Mouse (Mus musculus) ovary, postnatal 36 days (tissue): ENCODE data around the gene Enpp4.

Source experiments
- DNase-seq: peaks from one replicate; pipeline ENCODE4 v3.0.0; 2022; ENCODE audit warnings: low spot score, mixed read lengths

The Enpp4 gene

DNA sequence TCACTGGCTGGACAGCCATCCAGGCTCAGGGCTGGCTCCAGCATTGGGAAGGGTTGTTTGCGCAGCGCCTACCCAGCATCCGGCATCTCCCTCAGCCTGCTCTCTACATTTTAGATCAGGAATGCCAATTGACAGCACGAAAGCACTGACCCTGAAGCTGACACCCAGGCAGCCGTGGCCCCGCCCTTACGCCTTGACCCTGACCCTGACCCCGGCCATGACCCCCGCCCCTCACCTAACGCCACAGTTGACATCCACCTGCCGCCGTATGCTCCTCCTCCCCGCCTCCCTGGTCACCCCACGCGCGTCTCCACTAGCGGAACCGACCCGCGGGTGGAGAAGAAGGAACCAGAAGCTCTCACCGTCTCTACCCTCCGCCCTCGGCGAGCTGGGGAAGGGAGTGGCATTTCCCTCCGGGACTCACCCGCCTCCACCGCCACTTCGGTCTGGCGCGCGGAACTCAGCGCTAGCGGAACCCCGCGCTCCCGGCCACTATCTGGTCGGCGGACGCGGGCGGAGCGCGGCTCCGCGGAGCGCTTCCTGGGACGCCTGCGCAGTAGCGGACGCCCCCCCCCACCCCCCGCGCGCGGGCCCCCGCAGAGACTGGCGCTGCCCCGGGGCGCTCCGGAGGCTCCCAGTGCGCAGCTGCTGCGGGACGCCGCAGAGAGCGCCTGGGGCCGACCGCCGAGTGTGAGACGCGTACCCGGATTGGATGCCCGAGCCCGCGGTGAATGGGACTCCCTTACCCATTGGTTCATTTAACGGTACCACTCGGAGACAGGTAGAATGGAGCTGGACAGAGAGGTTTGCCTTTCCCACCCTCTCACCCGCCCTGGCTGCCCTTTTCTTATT, at the start of gene Enpp4:
Gene Enpp4 (minus strand): TSS at position 523 of the 852 bp plus-strand sequence.
- DNase-seq, result peak; percentile 90

DNA sequence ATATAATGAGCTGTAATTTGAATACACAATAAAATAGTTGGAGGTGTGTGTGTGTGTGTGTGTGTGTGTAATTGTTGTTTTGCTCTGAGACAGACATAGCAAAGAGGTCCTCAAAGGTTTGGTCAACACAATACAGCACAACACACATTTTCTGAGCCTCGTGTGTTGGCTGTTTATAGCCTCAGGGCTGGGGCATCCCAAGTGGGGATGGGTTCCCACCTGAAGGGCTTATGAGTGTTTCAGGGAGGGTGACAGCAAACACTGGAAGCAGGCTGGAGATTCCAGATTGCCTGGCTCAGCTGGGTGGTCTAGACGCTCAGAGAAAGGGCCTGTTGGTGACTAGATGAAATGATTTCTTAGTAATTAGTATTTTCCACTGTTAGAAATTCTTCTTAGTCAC, 49.6 kb upstream of the Enpp4 start:
- DNase-seq, result no peak

DNA sequence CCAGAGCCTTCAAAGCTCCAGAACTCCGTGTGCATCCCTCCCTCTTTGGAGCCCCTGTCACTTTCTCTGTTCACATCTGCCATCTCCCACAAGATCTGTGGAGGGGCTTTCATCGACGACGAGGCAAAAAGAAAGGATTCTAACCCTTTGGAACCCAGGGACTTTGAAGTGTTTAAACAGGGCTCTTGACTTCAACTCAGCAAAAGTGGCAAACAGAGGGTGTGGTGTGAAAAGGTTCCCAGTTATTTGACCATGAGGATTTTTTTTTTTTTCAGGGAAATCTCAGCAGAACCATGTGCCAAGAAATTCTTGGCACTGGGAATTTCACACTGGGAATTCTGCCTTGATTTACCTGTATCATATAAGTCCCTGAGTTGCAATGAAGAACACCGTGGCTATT, 48.3 kb upstream of the Enpp4 start:
- no peak for DNase-seq

DNA sequence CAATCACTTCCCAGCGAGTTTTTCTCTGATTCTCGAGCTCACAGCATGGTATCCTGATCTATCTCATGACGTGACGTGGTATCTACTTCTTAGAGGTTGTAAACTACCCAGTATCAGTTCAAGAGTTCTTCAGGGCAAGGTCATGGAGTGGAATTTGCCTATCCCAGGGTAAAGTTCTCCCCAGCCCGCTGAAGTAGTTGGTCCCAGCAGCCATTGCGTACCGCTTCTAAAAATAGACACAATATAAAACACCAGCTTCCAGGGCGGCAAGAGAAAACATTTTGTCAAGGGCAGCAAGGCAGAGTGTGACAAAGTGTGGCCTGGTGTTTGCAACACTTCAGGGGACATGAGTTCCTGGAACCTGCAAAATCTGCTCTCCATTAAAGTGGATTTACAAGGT, 46.3 kb upstream of the Enpp4 start:
- no peak for DNase-seq

DNA sequence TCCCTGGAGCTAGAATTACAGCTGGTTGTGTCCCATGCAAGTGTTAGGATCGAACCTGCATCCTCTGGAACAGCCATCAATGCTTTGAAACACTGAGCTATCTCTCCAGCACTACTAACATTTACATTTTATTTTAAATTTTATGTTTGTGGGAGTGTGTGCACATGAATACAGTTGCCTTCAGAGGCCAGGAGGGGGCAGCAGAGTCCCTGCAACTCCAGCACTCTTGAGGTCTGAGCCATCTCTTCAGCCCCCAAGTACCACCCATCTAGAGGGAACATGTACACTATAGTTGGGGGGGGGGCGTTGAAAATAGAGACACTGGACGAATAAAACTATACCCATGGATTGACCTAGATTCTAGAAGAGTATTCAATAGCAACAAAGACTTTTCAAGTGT, 45.5 kb upstream of the Enpp4 start:
- peak; percentile 31 for DNase-seq

DNA sequence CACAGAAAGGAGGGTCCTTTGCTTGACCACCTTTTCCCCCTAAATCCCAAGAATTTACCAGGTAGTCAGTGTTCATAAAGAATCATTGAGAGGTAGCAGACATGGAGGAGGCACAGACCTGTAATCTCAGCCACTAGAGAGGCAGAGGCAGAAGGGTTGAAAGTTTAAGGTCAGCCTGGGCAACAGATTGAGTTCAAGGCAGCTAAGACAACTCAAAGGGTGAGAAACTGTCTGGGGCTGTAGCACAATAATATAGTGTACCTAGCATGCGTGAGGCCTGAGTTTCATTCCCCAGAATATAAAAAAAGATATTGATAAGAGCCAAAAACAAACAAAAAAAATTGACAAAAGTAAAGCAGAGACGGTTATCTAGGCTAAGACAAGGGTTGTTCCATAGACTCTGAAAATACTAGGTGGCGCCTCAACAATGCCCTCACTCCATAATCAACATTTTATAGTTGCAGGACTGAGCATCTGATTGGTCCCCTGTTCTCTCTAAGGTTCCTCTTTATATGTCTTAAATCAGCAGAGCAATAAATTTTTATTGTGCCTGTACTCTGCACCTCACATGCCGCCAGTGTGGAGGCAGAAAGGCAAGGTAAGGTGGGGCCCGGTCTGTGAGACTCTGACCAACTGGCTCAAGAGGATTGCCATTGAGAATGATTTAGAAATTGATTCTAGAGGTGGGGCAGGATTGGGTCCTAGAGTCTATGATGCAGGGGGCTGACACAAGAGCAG, 42.7 kb upstream of the Enpp4 start:
- DNase-seq, result no peak

DNA sequence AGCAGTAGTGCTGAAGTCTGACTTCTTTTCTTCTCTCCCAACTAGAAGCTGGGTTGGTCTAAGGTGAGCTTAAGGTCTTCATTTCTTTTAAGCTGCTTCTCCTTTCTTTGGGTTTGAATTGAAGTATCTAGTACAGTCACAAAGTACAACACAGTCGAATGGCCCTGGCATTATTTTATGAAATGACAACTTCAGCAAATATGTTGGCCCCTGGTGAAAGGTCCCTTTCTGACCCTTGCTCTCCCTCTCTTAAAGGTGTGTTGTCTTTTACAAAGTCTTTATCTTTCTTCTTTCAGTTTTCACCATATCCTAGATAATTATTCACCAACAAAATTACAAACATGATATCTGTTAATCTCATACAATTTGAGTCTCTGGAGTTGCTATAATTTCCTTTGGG, 40.2 kb upstream of the Enpp4 start:
- no peak for DNase-seq

DNA sequence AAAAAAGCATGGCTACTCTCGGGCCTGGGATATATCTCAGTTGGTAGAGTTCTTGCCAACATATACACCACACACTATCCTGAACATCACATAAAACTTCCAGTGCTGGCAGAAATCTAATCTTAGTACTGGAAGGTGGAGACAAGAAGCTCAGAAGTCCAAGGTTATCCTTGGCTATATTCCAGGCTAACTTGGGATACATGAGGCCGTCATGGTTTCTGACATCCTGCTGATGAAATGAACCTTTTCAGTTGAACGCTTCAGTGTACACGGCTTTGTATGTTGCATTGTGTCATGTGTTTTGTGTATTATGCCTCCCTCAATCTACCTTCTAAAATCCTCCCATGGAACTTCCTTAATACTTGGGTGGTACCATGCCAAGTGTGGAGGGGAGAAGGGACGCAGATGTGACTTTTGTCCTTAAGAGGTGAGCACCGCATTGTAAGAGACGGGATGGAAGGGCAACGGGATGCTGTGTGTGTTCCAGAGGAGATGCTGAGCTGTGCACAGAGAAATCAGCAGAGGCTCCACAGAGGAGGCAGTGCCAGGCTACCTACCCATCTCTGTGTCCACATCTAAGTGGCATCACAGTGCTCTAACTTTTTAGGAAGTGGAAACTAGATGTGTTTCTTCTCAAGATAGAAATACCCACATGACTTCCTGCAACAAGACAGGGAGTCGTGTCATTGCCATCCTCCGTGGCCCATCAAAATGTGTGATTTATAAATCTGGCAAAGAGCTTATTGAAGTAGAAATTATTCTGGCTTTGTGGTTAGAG, 31.4 kb upstream of the Enpp4 start:
- DNase-seq, result no peak

DNA sequence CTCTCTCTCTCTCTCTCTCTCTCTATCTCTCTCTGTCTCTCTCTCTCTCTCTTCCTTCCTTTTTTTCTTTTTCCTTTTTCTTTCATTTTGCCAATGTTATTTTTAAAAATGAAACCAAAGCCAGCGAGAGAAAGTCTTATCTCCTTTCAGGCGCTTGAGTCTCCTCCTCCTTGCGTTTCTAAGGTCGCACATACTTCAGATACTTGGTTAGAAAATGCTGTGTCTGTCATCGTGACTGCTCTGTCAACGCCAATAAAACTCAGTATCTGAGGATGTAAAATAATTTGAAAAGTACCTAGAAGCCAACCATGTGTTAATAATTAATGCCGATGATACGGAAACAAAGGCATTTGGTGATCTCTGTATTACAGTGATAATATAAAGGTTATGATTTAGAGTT, 30.4 kb upstream of the Enpp4 start:
- no peak for DNase-seq

DNA sequence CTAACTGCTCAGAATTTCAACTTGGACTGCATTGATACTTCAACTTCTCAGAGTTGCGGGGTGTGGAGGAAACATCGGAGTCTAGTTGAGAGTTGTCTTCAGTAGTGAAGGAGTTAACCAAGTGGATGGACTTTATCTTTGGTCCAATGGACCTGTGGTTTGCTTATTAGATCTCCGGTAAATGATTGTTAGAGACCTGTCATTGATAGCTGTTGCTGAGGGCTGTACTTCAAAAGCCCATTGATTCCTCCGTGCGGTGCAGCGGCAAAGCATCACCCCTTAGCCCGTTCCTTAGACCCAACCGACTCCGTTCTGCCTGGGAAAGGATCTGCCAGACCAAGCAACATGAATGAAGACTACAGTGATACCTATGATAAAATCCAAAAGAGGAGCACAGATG, 28.9 kb upstream of the Enpp4 start:
- DNase-seq, result no peak

DNA sequence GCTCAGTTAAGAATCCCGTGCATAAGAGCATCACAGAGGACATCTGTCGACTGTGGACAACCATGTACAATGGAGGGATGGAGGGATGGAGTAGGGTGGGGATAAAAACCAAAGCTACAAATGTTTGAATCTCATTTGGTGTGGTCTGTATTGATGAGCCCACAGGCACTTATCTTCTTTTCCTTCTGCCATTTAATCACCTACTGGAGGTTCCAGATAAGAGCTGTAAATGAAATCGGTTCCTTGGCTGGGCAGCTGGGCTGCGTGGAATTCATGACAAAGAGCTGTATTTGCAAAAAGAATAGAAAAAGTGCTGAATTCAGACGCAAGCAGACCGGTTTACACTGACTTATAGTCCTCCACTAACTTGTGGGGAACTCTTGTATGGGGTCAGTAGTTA, 28.5 kb upstream of the Enpp4 start:
- no peak for DNase-seq

DNA sequence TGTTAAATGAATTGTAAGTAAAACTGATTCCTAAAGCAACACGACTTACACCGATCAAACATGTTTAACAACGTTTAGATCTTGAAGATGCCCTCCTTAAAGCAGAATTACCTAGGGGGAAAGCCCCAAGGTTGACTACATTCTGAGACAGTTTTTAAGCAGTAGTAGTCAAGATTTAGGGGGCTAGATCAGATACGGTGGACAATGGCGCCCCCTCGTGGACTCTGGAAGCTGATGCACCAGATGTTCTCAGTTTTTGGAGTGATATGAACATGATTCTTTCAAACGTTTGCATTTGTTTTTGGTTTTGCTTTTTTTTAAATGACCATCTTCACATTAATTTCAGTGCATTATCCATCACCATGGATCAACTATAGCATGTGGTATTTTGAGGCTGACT, 24.8 kb upstream of the Enpp4 start:
- peak; percentile 65 for DNase-seq

DNA sequence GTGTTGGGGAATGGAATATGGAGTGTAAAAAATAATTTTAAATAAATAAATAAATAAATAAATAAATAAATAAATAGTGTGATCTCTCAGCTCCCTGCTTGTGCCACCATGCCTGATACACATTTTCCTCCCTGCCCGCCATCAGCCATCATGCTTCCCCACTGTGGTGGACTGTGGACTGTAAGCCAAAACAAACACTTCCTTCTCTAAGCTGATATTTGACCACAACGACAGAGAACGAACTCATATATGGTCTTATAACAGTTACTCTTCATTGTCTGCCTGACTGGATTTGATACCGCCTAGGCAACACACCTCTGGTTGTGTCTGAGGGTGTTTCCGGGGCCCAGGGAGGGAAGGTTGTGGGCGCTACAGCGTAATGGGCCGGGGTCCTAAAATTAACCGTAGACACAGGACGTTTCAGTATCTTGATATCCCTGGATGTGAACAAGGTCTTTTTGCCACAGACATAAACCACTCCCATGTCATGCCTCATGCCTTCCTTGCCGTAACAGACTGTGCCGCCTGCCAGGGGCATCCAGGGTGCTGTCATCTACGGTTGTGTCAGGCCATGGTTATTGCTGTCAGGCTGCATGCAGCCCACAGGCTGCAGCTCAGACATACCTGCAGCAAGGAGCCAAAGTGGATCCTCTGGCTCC, 23.6 kb upstream of the Enpp4 start:
- DNase-seq, result no peak

DNA sequence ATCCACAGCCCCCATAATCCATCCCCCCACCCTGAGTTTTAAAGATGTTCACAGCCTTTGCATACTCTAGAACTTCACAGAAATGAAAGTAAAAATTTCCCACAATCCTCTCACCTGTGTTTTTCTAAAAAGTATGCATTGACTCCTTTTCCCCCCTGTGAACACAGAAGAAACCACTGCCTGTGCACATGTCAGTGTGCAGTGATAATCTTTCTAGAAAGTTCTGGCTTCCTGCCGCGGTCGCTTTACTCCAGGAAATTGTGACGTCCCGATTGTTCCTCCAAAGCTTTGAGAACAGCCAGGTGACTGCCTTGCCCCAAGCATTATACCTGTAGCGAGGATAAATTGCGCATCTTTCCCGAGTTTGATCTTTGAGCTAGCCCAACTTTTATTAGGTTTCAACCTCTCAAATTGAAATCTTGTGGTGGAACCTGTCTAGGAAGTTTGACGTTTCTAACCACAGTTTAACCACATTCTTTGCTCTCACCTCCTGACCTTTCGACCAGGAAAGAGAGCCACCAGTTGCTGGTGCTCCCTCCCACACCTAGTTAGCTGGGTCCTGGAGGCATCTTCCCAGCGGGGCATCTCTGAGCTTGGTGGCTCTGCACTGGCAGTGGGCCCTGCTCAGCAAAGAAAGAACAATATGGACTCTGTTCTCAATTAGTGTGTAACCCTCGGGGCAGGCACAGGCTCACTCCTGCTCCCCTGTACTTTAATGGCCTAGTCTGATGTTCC, 15.9 kb upstream of the Enpp4 start:
- DNase-seq, result no peak

DNA sequence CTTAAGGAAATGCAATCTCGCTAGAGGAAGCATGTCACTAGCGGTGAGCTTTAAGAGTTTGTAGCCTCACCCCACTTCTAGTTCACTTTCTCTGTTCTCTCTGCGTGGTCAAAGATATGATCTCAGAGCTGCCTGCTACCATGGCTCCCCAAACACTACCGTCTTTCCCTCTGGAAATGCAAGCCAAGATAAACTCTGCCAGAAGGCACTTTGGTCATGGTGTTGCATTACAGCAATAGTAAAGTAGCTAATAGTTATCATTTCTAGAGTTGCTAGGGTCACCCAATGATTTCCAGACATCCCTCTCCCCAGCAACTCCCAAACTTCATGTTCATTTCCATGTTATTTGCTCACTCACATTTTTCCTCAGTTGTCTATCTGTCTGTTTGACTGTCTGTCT, 12.6 kb upstream of the Enpp4 start:
- no peak for DNase-seq

DNA sequence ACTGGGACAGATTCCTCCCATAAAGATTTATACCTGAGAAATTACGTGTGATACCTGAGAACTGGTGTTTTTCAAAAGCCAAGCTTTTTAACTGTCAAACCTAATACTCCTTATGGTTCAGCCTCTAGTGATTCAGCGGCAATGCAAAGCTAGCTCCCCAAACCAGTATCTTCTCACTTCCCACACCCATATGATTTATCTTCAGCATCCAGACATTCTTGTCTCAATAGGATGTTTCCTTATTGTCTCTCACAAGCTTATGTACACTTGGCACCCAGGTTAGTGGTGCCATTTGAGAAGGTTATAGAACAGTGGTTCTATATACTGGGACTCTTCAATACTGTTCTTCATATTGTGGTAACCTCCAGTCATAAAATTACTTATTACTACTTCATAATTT, 12.1 kb upstream of the Enpp4 start:
- DNase-seq, result no peak

DNA sequence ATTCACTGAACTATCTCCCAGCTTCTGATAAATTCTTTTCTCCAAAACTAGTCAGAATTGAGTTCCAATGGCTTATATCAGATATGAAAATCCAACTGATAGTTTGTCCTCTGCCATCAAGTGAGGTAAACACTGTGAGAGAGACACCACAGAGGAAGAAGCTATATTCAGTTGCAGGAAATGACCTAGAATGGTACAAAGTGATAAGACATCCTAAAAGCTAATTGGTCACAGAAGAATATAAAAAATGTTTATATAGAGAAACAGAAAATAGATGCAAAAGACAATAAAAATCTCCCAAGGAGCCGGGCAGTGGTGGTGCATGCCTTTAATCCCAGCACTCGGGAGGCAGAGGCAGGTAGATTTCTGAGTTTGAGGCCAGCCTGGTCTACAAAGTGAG, 11.0 kb upstream of the Enpp4 start:
- DNase-seq, result no peak

DNA sequence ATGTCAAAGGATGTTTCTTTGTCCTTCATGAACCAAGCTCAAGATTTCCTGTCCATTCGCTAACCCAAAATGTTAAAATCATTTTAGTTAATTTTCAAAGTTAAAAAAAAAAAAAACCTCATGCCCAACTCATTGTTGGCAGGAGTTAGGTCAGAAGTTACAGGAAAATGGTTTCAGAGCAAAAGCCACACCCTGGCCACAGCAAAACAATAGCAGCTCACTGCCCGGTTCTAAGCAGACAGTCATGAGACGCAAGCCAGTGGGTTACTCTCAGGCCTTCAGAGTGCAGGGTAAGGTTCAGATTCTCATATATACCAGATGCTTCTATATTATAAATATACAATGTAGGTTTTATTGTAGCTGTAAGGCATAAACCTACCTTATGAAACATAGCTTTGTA, 2.7 kb upstream of the Enpp4 start:
- DNase-seq, result no peak

DNA sequence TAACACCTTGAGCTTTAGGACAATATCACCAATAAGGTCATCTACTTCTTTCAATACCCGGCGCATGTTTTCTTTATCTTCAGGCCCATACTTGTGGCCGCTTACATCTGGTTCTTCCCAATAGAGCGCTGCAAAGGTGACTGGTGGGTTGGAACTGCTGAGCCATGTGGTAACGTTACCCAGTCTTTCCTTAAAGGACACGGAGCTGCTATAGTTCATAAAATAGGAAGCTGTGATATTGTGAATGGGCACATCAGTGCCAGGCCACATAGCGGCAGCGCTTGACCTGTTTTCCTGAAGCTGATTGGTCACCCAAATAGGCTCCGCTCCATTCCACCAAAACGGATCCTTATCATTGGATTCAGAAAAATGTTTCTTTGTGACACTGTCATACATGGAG, 3.6 kb downstream of the Enpp4 start:
- no peak for DNase-seq

DNA sequence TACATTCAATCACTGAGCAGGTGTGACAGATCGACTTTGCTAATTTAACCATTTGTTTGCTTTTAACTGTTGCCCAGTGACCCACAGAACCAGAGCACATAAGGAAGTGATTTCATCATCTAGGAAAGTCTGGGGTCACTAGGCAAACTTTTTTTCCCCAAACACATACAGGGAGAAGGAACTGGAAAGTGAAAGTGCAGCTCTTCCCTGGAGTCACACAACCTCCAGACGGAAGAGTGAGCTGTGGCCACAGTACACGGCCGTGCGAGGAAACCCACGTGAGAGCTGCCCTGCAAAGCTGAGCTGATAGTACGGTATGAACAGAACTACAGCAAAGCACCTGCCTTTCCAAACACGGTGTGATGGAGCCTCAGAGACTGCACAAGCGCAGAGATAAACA, 4.7 kb downstream of the Enpp4 start:
- DNase-seq, result no peak

DNA sequence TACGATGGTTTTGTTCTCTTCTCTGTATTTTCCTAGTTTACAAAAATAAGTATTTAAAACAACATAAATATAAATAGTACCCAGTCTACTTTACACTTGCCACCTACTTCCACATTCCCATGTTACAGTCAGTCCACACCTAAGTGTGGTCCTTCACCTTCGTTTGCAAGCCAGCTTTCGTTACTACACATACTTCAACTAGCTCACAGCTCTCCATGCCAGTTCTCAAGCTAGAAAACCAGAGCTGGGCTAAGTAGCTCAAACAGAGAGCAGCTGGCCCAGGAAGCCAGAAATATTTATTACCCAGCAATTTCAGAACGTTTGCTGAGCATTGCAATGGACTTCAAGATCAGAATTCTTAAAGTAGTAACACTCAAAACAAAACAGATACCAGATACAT, 5.1 kb downstream of the Enpp4 start:
- no peak for DNase-seq

DNA sequence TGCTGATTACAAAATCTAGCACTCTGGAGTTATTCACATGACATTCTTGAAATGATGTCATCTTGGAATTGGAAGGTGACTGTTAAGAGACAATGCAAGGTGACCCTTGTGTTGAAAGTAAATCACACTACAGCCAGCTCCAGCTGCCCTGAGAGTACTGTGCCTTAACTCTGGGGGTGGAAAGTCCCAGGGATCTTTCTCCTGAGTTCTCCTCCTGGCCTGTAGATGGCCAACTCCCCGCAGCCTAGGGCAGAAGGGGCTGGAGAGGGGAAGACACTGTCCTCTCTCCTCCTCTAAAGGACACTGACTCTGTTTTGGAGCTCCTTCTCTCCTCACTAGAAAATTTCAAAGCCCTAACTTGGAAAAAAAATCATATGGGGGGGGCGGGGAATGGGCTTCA, 14.1 kb downstream of the Enpp4 start:
- DNase-seq, result no peak
